Comparison of ENCODE assay signal across 16 mouse cellular contexts in the genomic region with DNA sequence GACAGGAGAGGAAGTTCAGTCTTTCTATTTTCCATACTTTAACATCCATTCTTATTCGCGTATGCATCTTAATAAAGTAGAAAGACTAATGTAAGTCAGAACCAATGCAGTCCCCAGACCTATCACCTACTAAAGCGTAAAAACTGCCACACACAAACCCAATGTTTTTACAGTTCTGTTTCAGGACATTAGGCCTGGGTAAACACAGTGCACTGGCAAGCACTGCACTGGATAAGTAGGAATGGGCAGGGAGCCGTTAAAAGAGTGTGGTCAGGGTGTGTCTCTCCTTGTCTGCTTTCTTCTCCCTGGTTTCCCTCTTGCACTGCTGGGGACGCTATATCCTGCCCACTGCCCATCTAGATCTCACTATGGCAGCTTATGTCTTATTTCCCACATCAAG. TPM values are rescaled to one million over a fixed set of nuclear protein-coding genes. Genes with fewer than 3 reads are reported as not detected.
"Had no signal": no experiment of that assay in that cellular context is flagged by ENCODE, and none has a peak within 500 bp of the region (broad histone marks: within the 10 kb centered on the region; RNA-seq: fewer than 3 reads in every experiment).

No protein-coding gene starts in this region.

- DNase-seq: kidney, postnatal 14 days; midbrain, embryonic 14.5 days; retina, postnatal 1 day; right cerebral cortex, postnatal 4 days; thymus, adult 18-20 months; thymus, postnatal 36 days had no signal

- H3K4me2 ChIP-seq: hindbrain, embryonic 14.5 days; kidney, embryonic 15.5 days; liver, embryonic 12.5 days; neural tube, embryonic 12.5 days had no signal

- H3K4me3 ChIP-seq: kidney, embryonic 15.5 days; left cerebral cortex, adult 2 months; limb, embryonic 10.5 days; liver, embryonic 12.5 days; midbrain, embryonic 10.5 days; neural tube, embryonic 12.5 days had no signal

- H3K4me1 ChIP-seq: liver, embryonic 12.5 days had no signal

- H3K9me3 ChIP-seq: kidney, embryonic 15.5 days; limb, embryonic 10.5 days; liver, embryonic 12.5 days; neural tube, embryonic 12.5 days had no signal

- H3K27me3 ChIP-seq: kidney, embryonic 15.5 days; neural tube, embryonic 12.5 days had no signal

- H3K36me3 ChIP-seq: kidney, embryonic 15.5 days; limb, embryonic 10.5 days; liver, embryonic 12.5 days; midbrain, embryonic 10.5 days; neural tube, embryonic 12.5 days had no signal

- H3K9ac ChIP-seq: hindbrain, embryonic 14.5 days; kidney, embryonic 15.5 days; liver, embryonic 12.5 days; neural tube, embryonic 12.5 days had no signal

- ATAC-seq: intestine, embryonic 16.5 days; liver, embryonic 12.5 days had no signal

- H3K27ac ChIP-seq: hindbrain, embryonic 14.5 days; kidney, embryonic 15.5 days; left cerebral cortex, adult 2 months; limb, embryonic 10.5 days; liver, embryonic 12.5 days; midbrain, embryonic 10.5 days; neural tube, embryonic 12.5 days had no signal

RNA-seq across cellular contexts. Expression of a gene that starts 2.5 kb away (rescaled TPM):
- total RNA-seq: megakaryocyte, adult 5-6 weeks; neutrophil, adult 5-6 weeks had no signal
